Mouse (Mus musculus): ENCODE measurements around the gene Adipoq. TPM values are rescaled to one million over a fixed set of nuclear protein-coding genes. Genes with fewer than 3 reads are reported as not detected.
A peak's percentile ranks its signal among the peaks of the same experiment; 100 is the strongest.

Adipoq gene
- polyA plus RNA-seq, 1 experiment: not detected

DNA sequence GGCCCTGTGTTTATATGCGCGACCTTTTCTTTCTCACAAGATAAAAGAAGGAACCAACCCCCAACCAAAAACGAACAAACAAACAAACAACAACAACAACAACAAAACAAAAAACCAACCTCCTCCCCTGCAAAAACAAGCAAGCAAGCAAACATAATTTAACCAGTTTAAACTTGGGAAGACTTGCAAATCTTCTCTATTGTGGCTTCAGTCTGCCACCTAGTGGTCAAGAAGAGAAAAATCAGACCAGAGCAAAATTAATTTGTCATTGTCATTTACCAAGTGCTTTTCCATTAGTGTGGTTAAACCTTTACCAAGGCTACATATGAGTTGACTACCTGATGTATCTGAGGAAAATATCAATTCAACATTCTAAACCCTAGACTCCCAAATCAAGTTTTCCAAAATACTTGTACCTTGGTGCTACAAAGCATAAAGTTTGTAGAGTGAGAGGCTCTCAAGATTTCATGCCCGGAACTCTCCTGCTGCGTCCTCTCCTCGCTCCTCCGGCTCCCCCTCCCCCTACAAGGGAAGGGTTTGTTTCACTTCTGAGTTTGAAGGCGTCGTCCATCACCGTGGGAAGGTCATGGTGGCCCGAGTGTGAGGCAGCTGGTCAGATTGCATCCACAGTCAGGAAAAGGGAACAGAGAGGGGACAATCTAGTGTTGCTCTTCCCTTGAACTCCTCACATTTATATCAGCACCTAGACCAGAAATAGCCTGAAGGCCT lies 10.8 kb upstream of the Adipoq start:
- Histone ChIP-seq H3K4me1 (ENCODE audit: control insufficient read depth, insufficient read depth, low read length) (peaks cover 26% of the 10 kb centered on the region), H3K27ac (ENCODE audit: insufficient read depth, low read depth, low read length) (peak overlapping the region; percentile 79), H3K4me3 (ENCODE audit: insufficient read depth, low read length) (peak overlapping the region; percentile 23)
- no peak for TF ChIP-seq CTCF (IDR thresholded peaks at IDR 0.05; ENCODE audit: low read depth, low read length)
- no peak for TF ChIP-seq POLR2A (IDR thresholded peaks at IDR 0.05; ENCODE audit: borderline replicate concordance, low read depth, low read length)

DNA sequence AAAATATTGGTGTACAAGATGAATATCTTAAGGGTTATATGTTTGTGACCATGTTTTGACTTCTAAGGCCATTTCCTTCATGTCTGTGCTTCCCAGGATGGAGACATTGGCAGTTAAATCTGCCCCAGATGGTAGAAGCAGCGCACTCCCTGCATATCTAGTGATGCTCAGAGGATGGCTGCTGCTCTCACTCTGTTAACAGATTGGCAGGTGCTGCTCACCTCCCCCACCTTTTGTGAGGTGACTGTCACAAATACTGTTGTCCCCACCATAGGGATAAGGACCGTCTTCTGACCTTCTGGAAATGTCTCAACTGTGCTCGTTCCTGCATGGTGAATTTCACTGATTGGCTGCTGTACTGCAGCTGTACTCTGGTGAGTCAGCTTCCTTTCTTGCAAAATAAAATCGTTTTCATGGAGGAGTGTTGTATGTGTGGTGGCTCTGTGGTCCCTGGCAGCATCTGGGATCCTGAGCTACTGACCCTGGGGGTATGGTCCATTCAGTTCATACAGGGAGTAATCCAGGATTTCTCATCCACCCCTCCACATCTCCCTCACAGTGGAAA lies 9.8 kb upstream of the Adipoq start:
- no peak for TF ChIP-seq POLR2A (IDR thresholded peaks at IDR 0.05; ENCODE audit: borderline replicate concordance, low read depth, low read length)
- no peak for TF ChIP-seq CTCF (IDR thresholded peaks at IDR 0.05; ENCODE audit: low read depth, low read length)
- Histone ChIP-seq H3K4me3 (ENCODE audit: insufficient read depth, low read length) (no peak overlapping the region), H3K4me1 (ENCODE audit: control insufficient read depth, insufficient read depth, low read length) (peaks cover 29% of the 10 kb centered on the region), H3K27ac (ENCODE audit: insufficient read depth, low read depth, low read length) (peak overlapping the region; percentile 79)

DNA sequence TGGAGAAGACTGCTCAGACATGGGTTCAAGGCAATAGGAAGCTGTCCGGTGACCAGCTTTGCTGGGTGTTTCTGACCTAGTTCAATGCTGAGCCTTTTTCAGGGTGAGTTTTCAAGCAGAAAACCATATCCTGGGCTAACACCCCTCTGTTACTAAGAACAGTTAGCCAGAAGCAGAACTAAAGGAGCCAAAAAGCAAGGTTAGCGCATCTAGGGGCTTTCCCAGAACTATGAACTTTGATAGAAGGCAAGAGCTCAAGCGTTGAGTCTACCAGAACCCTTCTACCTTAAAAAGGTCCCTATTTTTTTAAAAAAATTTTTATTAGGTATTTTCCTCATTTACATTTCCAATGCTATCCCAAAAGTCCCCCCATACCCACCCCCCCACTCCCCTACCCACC lies 5.4 kb upstream of the Adipoq start:
- no peak for TF ChIP-seq CTCF (IDR thresholded peaks at IDR 0.05; ENCODE audit: low read depth, low read length)
- no peak for TF ChIP-seq POLR2A (IDR thresholded peaks at IDR 0.05; ENCODE audit: borderline replicate concordance, low read depth, low read length)
- Histone ChIP-seq H3K27ac (ENCODE audit: insufficient read depth, low read depth, low read length) (no peak overlapping the region), H3K4me3 (ENCODE audit: insufficient read depth, low read length) (no peak overlapping the region), H3K4me1 (ENCODE audit: control insufficient read depth, insufficient read depth, low read length) (peaks cover 35% of the 10 kb centered on the region)

DNA sequence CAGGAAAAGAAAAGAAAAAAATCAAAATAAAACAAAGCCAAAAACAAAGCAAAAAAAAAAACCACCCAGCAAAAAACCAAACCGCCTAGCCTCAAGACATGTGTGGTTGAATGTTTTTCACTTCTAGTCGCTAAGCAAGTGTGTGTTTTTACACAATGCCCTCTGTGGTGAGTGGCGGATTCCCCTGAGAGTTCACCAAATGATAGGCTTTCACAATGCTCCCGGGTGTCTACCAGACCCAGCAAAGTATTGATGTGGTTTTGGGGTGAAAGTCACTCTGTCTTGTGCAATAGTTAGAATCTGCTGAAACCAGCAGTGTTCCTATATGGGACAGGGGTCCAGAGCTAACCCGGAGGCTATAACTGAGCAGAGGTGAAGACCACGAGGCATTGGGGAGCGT lies 2.0 kb upstream of the Adipoq start:
- H3K4me3 ChIP-seq (ENCODE audit: insufficient read depth, low read length): no peak overlapping the region
- peak overlapping the region; percentile 1; the same call in 1 of the 2 replicates for H3K27ac ChIP-seq (ENCODE audit: insufficient read depth, low read depth, low read length)
- TF ChIP-seq CTCF (IDR thresholded peaks at IDR 0.05; ENCODE audit: low read depth, low read length) (no peak), POLR2A (IDR thresholded peaks at IDR 0.05; ENCODE audit: borderline replicate concordance, low read depth, low read length) (no peak)
- peaks cover 21% of the 10 kb centered on the region for H3K4me1 ChIP-seq (ENCODE audit: control insufficient read depth, insufficient read depth, low read length)

DNA sequence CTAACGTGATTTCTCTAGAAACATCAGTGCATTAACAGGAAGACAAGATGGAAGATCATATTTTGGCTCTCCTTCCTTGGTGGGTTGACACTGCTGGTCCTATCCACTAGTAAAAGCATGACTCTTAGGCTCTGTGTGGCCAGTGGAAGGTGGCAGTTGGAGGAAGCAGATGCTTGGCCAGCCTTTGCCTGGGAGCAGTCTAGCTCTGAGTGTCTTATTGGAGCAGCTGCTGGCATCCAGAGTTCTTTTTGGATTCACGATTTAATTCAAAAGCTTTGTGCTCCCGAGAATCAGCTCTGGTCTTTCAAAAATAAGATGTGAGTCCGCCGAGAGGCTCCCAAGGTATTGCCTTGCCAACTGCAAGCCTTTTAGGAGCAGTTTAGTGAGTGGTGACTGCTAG lies 1.1 kb upstream of the Adipoq start:
- no peak for TF ChIP-seq CTCF (IDR thresholded peaks at IDR 0.05; ENCODE audit: low read depth, low read length)
- no peak for TF ChIP-seq POLR2A (IDR thresholded peaks at IDR 0.05; ENCODE audit: borderline replicate concordance, low read depth, low read length)
- Histone ChIP-seq H3K27ac (ENCODE audit: insufficient read depth, low read depth, low read length) (no peak overlapping the region), H3K4me3 (ENCODE audit: insufficient read depth, low read length) (no peak overlapping the region), H3K4me1 (ENCODE audit: control insufficient read depth, insufficient read depth, low read length) (peaks cover 21% of the 10 kb centered on the region)

DNA sequence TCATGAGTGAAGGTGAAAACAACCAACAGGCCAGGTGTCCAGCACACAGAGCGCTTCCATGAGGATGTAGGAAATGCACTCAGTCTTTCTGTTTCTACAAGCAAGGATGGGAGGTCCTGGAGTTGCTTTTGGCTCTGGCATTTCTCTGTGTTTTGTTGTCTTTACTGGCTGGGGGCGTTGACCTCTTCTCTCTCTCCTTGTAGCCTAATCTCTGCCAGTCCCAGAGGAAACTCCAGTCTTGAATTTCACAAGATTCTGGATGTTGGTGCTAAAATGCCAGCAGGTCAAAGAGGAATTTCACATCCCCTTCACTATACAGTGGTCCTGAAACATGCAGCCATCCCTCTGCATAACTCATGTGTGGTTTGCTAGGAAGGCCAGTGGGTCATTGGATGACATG lies 2.6 kb downstream of the Adipoq start:
- H3K4me3 ChIP-seq (ENCODE audit: insufficient read depth, low read length): no peak overlapping the region
- H3K27ac ChIP-seq (ENCODE audit: insufficient read depth, low read depth, low read length): no peak overlapping the region
- TF ChIP-seq POLR2A (IDR thresholded peaks at IDR 0.05; ENCODE audit: borderline replicate concordance, low read depth, low read length) (no peak), CTCF (IDR thresholded peaks at IDR 0.05; ENCODE audit: low read depth, low read length) (no peak)
- H3K4me1 ChIP-seq (ENCODE audit: control insufficient read depth, insufficient read depth, low read length): peaks cover 15% of the 10 kb centered on the region

DNA sequence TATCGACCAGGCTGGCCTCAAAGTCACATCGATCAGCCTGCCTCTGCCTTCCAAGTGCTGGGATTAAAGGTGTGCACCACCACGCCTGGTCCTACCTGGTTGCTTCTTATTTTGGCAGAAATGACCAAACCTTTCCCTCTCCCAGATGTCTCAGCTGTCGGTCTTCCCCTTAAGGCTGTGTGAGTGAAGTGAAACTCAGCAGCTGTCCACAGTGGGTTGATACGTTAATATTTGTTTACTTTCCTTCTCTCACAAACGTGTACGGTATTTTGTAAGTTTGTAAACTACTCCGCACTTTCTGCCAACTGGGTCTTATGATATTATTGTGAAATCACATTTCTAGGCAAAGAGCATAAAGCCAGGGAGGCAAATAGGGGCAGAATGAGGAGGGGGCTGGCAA lies 3.1 kb downstream of the Adipoq start:
- Histone ChIP-seq H3K27ac (ENCODE audit: insufficient read depth, low read depth, low read length) (no peak overlapping the region), H3K4me1 (ENCODE audit: control insufficient read depth, insufficient read depth, low read length) (peaks cover 11% of the 10 kb centered on the region), H3K4me3 (ENCODE audit: insufficient read depth, low read length) (no peak overlapping the region)
- TF ChIP-seq POLR2A (IDR thresholded peaks at IDR 0.05; ENCODE audit: borderline replicate concordance, low read depth, low read length) (no peak), CTCF (IDR thresholded peaks at IDR 0.05; ENCODE audit: low read depth, low read length) (no peak)

DNA sequence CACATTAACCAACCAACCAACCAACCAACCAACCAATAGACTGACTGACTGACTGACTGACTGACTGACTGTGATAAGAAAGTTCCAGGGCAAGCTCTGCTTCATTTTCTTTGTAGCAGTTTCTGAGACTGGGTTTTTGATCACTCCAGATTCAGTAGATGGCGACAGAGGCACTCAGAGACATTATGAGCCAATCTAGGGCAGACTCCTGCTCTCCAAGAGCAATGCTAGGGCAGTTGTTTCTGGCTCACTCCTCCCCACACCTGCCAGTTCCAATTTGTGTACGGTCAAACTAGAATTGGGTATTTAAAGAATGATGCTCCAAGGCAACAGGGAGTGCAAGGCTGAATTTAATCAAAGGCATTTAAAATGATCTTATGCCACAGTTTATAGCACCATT lies 5.1 kb downstream of the Adipoq start:
- Histone ChIP-seq H3K4me1 (ENCODE audit: control insufficient read depth, insufficient read depth, low read length) (peaks cover 5% of the 10 kb centered on the region; the same call in 1 of the 2 replicates), H3K27ac (ENCODE audit: insufficient read depth, low read depth, low read length) (no peak overlapping the region), H3K4me3 (ENCODE audit: insufficient read depth, low read length) (no peak overlapping the region)
- TF ChIP-seq POLR2A (IDR thresholded peaks at IDR 0.05; ENCODE audit: borderline replicate concordance, low read depth, low read length) (no peak), CTCF (IDR thresholded peaks at IDR 0.05; ENCODE audit: low read depth, low read length) (no peak)

DNA sequence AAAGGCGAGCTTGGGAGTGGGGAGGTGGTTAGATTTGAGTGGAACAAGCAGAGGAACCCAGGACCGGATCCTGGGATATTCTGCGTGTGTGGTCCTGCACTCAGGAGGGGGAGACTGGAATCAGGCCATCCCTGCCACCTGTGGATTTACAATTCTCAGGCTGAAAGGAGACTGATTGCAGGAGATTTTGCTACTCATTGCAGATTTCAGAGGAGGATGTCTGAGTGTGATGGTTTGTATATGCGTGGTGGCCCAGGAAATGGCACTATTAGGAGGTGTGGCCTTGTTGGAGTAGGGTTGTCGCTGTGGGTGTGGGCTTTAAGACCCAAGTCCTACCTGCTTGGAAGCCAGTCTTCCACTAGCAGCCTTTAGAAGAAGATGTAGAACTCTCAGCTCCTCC lies 7.9 kb downstream of the Adipoq start:
- H3K4me3 ChIP-seq (ENCODE audit: insufficient read depth, low read length): no peak overlapping the region
- H3K27ac ChIP-seq (ENCODE audit: insufficient read depth, low read depth, low read length): no peak overlapping the region
- H3K4me1 ChIP-seq (ENCODE audit: control insufficient read depth, insufficient read depth, low read length): peaks cover 6% of the 10 kb centered on the region; the same call in 1 of the 2 replicates
- no peak for TF ChIP-seq CTCF (IDR thresholded peaks at IDR 0.05; ENCODE audit: low read depth, low read length)
- no peak for TF ChIP-seq POLR2A (IDR thresholded peaks at IDR 0.05; ENCODE audit: borderline replicate concordance, low read depth, low read length)

DNA sequence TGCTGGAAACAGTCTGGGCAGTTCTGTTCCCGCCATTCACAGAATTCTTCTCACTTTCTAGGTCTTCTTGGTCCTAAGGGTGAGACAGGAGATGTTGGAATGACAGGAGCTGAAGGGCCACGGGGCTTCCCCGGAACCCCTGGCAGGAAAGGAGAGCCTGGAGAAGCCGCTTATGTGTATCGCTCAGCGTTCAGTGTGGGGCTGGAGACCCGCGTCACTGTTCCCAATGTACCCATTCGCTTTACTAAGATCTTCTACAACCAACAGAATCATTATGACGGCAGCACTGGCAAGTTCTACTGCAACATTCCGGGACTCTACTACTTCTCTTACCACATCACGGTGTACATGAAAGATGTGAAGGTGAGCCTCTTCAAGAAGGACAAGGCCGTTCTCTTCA lies 10.7 kb downstream of the Adipoq start:
- Histone ChIP-seq H3K27ac (ENCODE audit: insufficient read depth, low read depth, low read length) (no peak overlapping the region), H3K4me3 (ENCODE audit: insufficient read depth, low read length) (no peak overlapping the region), H3K4me1 (ENCODE audit: control insufficient read depth, insufficient read depth, low read length) (peaks cover 10% of the 10 kb centered on the region)
- TF ChIP-seq POLR2A (IDR thresholded peaks at IDR 0.05; ENCODE audit: borderline replicate concordance, low read depth, low read length) (no peak), CTCF (IDR thresholded peaks at IDR 0.05; ENCODE audit: low read depth, low read length) (no peak)
